Mouse (Mus musculus) ES-E14 (cell line): ENCODE measurements around the gene Cenpf. TPM values are rescaled to one million over a fixed set of nuclear protein-coding genes. Genes with fewer than 3 reads are reported as not detected.

ENCODE experiments used
- DNase-seq: peaks from one replicate; pipeline ENCODE4 v3.0.0-alpha.2; 2013; ENCODE audit warnings: low read depth, low spot score
- H3K27ac ChIP-seq: 2 replicates; pipeline ENCODE4 v1.5.1; 2012; ENCODE audit warnings: low read depth, mild to moderate bottlenecking, low read length, moderate library complexity, mixed read lengths; ENCODE audit not compliant: poor library complexity, insufficient read depth, severe bottlenecking
- H3K36me3 ChIP-seq: 2 replicates; pipeline ENCODE4 v1.6.1; 2012; ENCODE audit warnings: mild to moderate bottlenecking, low read length, moderate library complexity, mixed read lengths; ENCODE audit not compliant: control insufficient read depth, poor library complexity, insufficient read depth, severe bottlenecking
- H3K4me1 ChIP-seq, 2 experiments: fragments of 150-350 bp in 1 of 2; sonication (generic) in 1 of 2; 2 replicates each; pipeline ENCODE4 v1.6.1; 2012; ENCODE audit warnings: low read length in 2 of 2, mild to moderate bottlenecking in 1 of 2, mixed read lengths in 1 of 2; ENCODE audit not compliant: control insufficient read depth in 2 of 2, insufficient read depth in 2 of 2, poor library complexity in 1 of 2
- H3K4me3 ChIP-seq, 2 experiments: fragments of 150-350 bp in 1 of 2; sonication (generic) in 1 of 2; 2 replicates each; pipeline ENCODE4 v1.5.1; 2012; ENCODE audit warnings: low read length in 2 of 2, low read depth in 1 of 2, mild to moderate bottlenecking in 1 of 2, mixed read lengths in 1 of 2; ENCODE audit not compliant: insufficient read depth in 1 of 2, poor library complexity in 1 of 2, severe bottlenecking in 1 of 2
- H3K9ac ChIP-seq: 2 replicates; pipeline ENCODE4 v1.6.1; 2012; ENCODE audit warnings: low read depth, mild to moderate bottlenecking, low read length, mixed read lengths; ENCODE audit not compliant: poor library complexity, insufficient read depth, severe bottlenecking
- H3K9me3 ChIP-seq: fragments of 150-350 bp; sonication (generic); 2 replicates; pipeline ENCODE4 v1.6.1; 2012; ENCODE audit warnings: low read depth, mild to moderate bottlenecking, low read length; ENCODE audit not compliant: control insufficient read depth, insufficient read depth
- CHD2 ChIP-seq: IDR thresholded peaks from 2 replicates; pipeline ENCODE4 v1.6.1; 2014; ENCODE audit warnings: mild to moderate bottlenecking, low read depth, low read length, inconsistent platforms
- HCFC1 ChIP-seq: IDR thresholded peaks from 2 replicates; pipeline ENCODE4 v1.6.1; 2012; ENCODE audit warnings: low read length, inconsistent platforms, borderline replicate concordance; ENCODE audit not compliant: insufficient read depth
- MAFK ChIP-seq: IDR thresholded peaks from 2 replicates; pipeline ENCODE4 v1.6.1; 2014; ENCODE audit warnings: mild to moderate bottlenecking, low read depth, low read length, inconsistent platforms; ENCODE audit not compliant: insufficient read depth
- ZC3H11A ChIP-seq: IDR thresholded peaks from 2 replicates; pipeline ENCODE4 v1.6.1; 2012; ENCODE audit warnings: low read depth, mild to moderate bottlenecking, inconsistent platforms, low read length, borderline replicate concordance
- ZNF384 ChIP-seq: IDR thresholded peaks from 2 replicates; pipeline ENCODE4 v1.6.1; 2012; ENCODE audit warnings: low read depth, low read length, inconsistent platforms
- in situ Hi-C, 2 experiments: fragments of 600-800 bp; cut with MboI; formaldehyde crosslinking; loops; one replicate each; pipeline ENCODE4 v1.15.1; 2025; ENCODE audit warnings: low sequenced_read_pairs in 2 of 2, inconsistent platforms in 1 of 2; ENCODE audit not compliant: unreplicated experiment in 2 of 2
- total RNA-seq: library from RNA; depleted of rRNA; stranded (reverse); fragments of 300-350 nt; gene quantifications from 2 replicates; pipeline ENCODE4 v1.2.3, GENCODE M21; 2012

Gene Cenpf
- total RNA-seq, 1 experiment: 46.5 TPM

DNA sequence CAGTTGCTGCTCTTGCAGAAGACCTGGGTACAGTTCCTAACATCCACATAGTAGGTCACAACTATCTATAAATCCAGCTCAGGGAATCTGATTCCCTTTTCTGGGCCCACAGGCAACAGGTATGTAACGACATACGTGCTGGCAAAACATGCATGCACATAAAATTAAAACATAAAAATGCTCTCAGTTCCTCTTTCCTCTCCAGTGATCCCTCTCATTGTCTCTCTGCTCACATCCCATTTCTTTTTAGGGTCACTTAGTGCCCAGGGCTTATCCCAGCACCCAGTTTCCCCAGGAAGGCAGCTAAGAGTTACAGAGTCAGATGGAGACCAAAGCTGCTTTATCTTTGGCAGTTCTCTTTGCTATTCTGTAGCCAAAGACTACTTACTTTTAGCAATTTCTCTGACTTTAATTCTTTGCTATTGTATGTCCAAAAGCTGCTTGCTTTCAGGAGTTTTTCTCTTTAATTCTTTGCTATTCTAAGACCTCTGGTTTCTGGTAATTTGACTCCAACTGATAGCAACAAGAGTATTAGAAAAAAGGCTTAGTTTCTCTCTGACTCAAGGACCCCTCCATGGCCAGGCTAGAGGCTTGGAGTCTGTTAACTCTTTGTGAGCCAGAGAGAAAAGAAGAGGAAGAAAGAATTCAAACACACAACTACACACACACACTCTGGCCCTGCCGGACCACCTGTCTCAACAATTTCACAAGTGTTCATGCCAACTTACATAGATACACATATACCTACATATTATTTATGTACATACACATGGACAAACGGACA lies 1.4 kb upstream of the Cenpf start:
- peaks cover 2 to 7% of the 10 kb centered on the region in 2 experiments; a peak in 1 of 4 replicates for H3K4me1 ChIP-seq
- H3K4me3 ChIP-seq: no peak overlapping the region; a peak in 1 of 4 replicates
- no peak for TF ChIP-seq CHD2
- TF ChIP-seq ZNF384: no peak
- TF ChIP-seq HCFC1: no peak
- TF ChIP-seq ZC3H11A: no peak
- TF ChIP-seq MAFK: no peak
- H3K9ac ChIP-seq: no peak overlapping the region
- in situ Hi-C loops: no loop called here
- H3K9me3 ChIP-seq: no peaks in the 10 kb centered on the region
- no peak overlapping the region for H3K27ac ChIP-seq
- no peak for DNase-seq
- H3K36me3 ChIP-seq: peaks cover 8% of the 10 kb centered on the region

DNA sequence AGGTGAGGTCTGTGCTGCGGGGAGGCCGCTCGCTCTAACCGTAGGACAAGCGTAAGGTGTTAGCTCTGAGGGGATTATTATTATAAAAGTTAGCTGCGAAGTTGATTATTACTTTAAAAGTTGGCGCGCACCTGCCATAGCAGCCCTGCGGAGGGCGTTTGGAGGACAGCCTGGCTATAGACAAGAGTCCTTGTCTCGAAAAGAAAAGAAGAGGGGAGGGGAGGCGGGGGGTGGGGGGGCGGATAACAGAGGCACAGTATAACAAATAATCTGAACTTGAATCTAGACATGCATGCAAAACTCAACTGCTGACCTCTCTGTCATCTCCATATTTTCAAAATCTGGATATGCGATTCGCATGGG lies 483 bp upstream of the Cenpf start:
- H3K9ac ChIP-seq: peak overlapping the region; percentile 50; the same call in 1 of the 2 replicates
- no peak for DNase-seq
- in situ Hi-C loops: no loop called here
- H3K4me3 ChIP-seq: peak overlapping the region; percentile 41 to 76
- no peak for TF ChIP-seq ZC3H11A
- no peak for TF ChIP-seq MAFK
- TF ChIP-seq HCFC1: no peak
- no peak for TF ChIP-seq CHD2
- TF ChIP-seq ZNF384: no peak
- H3K4me1 ChIP-seq: peaks cover 2 to 6% of the 10 kb centered on the region in 2 experiments; a peak in 1 of 4 replicates
- peaks cover 11% of the 10 kb centered on the region for H3K36me3 ChIP-seq
- no peaks in the 10 kb centered on the region for H3K9me3 ChIP-seq
- no peak overlapping the region for H3K27ac ChIP-seq

DNA sequence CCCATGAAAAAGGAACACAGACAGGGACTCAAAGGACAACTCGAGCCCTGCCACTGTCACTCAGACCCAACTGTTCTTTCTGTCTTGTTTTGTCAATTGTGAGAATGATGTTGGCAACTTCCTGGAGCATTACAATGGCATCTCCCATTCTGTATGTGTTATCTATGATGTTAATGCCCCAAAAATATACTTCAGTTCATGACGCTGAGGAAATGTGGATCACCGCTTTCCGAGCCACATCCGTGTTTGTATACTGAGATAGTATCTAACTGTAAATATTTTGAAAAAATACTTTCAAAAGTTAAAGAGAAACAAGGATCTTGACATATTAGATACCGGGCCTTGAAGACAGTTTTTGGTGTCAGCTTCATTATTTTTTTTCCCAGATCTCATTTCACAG lies 1.9 kb downstream of the Cenpf start:
- no peak overlapping the region for H3K27ac ChIP-seq
- no peaks in the 10 kb centered on the region for H3K9me3 ChIP-seq
- H3K4me3 ChIP-seq: no peak overlapping the region
- peaks cover 0 to 6% of the 10 kb centered on the region in 2 experiments; a peak in 1 of 4 replicates for H3K4me1 ChIP-seq
- no peak for TF ChIP-seq ZC3H11A
- no peak for TF ChIP-seq ZNF384
- TF ChIP-seq HCFC1: no peak
- TF ChIP-seq MAFK: no peak
- DNase-seq: no peak
- in situ Hi-C loops: no loop called here
- peaks cover 18% of the 10 kb centered on the region for H3K36me3 ChIP-seq
- H3K9ac ChIP-seq: no peak overlapping the region

DNA sequence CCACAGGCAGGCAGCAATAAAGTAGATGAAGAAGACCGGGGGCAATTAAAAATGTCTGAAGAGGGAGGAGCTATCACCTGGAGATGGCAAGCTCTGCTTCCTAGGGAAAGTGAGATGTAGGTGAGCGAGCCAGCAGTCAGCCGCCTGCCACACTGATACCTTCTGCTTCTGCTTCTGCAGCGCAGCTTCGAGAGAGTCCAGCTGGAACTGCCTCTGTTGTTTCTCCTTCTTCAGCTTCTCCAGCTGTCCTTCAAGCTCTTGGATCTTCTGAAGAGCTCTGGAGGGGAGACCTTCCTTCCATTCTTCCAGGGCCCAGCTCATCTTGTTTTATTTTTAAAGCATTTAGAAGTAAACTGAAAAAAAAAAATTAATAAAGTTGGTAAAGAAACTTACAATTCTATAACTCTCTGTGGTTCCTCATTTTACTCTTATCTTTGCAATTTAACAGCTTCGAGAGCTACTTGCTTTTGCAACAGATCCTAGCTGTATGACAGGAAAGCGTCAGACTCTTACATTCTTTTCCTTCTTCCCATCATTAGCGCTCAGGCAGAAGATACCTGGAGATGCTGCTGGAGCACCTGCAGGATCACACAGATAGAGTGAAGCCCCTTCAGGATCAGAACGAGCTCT lies 3.0 kb downstream of the Cenpf start:
- H3K9me3 ChIP-seq: no peaks in the 10 kb centered on the region
- H3K36me3 ChIP-seq: peaks cover 18% of the 10 kb centered on the region
- no peak overlapping the region for H3K27ac ChIP-seq
- H3K4me1 ChIP-seq: peaks cover 0 to 6% of the 10 kb centered on the region in 2 experiments; a peak in 1 of 4 replicates
- in situ Hi-C loops: no loop called here
- H3K4me3 ChIP-seq: no peak overlapping the region
- no peak for DNase-seq
- no peak overlapping the region for H3K9ac ChIP-seq
- TF ChIP-seq CHD2: no peak
- TF ChIP-seq ZC3H11A: no peak
- no peak for TF ChIP-seq HCFC1
- no peak for TF ChIP-seq ZNF384
- TF ChIP-seq MAFK: no peak
